Mouse (Mus musculus) CH12.LX (cell line): ENCODE results near the gene Haao. TPM values are rescaled to one million over a fixed set of nuclear protein-coding genes. Genes with fewer than 3 reads are reported as not detected.

Experiments used
- DNase-seq: peaks from one replicate; pipeline ENCODE4 v3.0.0-alpha.2; 2013; ENCODE audit errors: extremely low read depth
- H3K27ac ChIP-seq: 2 replicates; pipeline ENCODE4 v1.5.1; 2012; ENCODE audit warnings: low read depth, mild to moderate bottlenecking, control low read depth, moderate library complexity; ENCODE audit not compliant: insufficient read depth
- H3K27me3 ChIP-seq: replicated peaks from 2 replicates; pipeline ENCODE3; 2012; ENCODE audit warnings: inconsistent platforms
- H3K36me3 ChIP-seq, 2 experiments: replicated peaks in 1 of 2; 2 replicates each; pipeline versions ENCODE3 to v1.6.1; 2012; ENCODE audit warnings: inconsistent platforms in 1 of 2, low read length in 1 of 2, mild to moderate bottlenecking in 1 of 2, mixed read lengths in 1 of 2, moderate library complexity in 1 of 2; ENCODE audit not compliant: control insufficient read depth in 1 of 2, insufficient read depth in 1 of 2
- H3K4me1 ChIP-seq, 2 experiments: 2 replicates each; pipeline ENCODE4 v1.6.1; 2012; ENCODE audit warnings: inconsistent platforms in 1 of 2, moderate library complexity in 1 of 2; ENCODE audit not compliant: insufficient read depth in 2 of 2, control insufficient read depth in 1 of 2
- H3K4me2 ChIP-seq: 2 replicates; pipeline ENCODE4 v1.6.1; 2012; ENCODE audit warnings: low read depth, mild to moderate bottlenecking, control low read depth; ENCODE audit not compliant: poor library complexity, insufficient read depth, severe bottlenecking
- H3K4me3 ChIP-seq, 3 experiments: fragments of 150-350 bp in 1 of 3; sonication (generic) in 1 of 3; replicated peaks in 1 of 3; 2 replicates each; pipeline versions ENCODE3 to v1.5.1; 2011 to 2012; ENCODE audit warnings: low read depth in 2 of 3, low read length in 2 of 3, mild to moderate bottlenecking in 2 of 3, moderate library complexity in 2 of 3, control low read depth in 1 of 3, improper control_type of control experiment in 1 of 3, inconsistent platforms in 1 of 3, mixed read lengths in 1 of 3; ENCODE audit not compliant: poor library complexity in 1 of 3
- H3K79me2 ChIP-seq: replicated peaks from 2 replicates; pipeline ENCODE4 v1.6.1; 2012; ENCODE audit warnings: mild to moderate bottlenecking, moderate library complexity; ENCODE audit not compliant: control insufficient read depth, poor library complexity, insufficient read depth, severe bottlenecking; ENCODE audit errors: extremely low read depth
- H3K9ac ChIP-seq: 2 replicates; pipeline ENCODE4 v1.6.1; 2012; ENCODE audit warnings: low read depth, mild to moderate bottlenecking, control low read depth, moderate library complexity; ENCODE audit not compliant: insufficient read depth
- H3K9me3 ChIP-seq: replicated peaks from 2 replicates; pipeline ENCODE3; 2012; ENCODE audit warnings: low read length, inconsistent platforms, mixed read lengths
- BHLHE40 ChIP-seq: IDR thresholded peaks from 2 replicates; pipeline ENCODE4 v1.6.1; 2011; ENCODE audit warnings: mild to moderate bottlenecking, low read depth, low read length, improper control_type of control experiment
- CHD2 ChIP-seq: IDR thresholded peaks from 2 replicates; pipeline ENCODE4 v1.6.1; 2011; ENCODE audit warnings: low read length, improper control_type of control experiment
- CTCF ChIP-seq, 2 experiments: IDR thresholded peaks in 1 of 2; conservative IDR thresholded peaks in 1 of 2; 2 replicates each; pipeline ENCODE4 v1.5.1; 2011 to 2012; ENCODE audit warnings: low read depth in 2 of 2, low read length in 2 of 2, improper control_type of control experiment in 1 of 2, inconsistent platforms in 1 of 2, mild to moderate bottlenecking in 1 of 2, moderate library complexity in 1 of 2
- EP300 ChIP-seq: IDR thresholded peaks from 2 replicates; pipeline ENCODE4 v1.6.1; 2011; ENCODE audit warnings: low read length, improper control_type of control experiment
- ETS1 ChIP-seq: conservative IDR thresholded peaks from 2 replicates; pipeline ENCODE4 v1.6.1; 2012; ENCODE audit warnings: low read depth, mild to moderate bottlenecking, inconsistent platforms, low read length, improper control_type of control experiment, moderate library complexity
- GABPA ChIP-seq: IDR thresholded peaks from 2 replicates; pipeline ENCODE4 v1.6.1; 2012; ENCODE audit warnings: low read depth, low read length, improper control_type of control experiment, inconsistent platforms; ENCODE audit not compliant: insufficient replicate concordance
- JUN ChIP-seq: IDR thresholded peaks from 2 replicates; pipeline ENCODE4 v1.6.1; 2011; ENCODE audit warnings: low read depth, mild to moderate bottlenecking, low read length, improper control_type of control experiment, moderate library complexity; ENCODE audit not compliant: insufficient read depth
- KAT2A ChIP-seq: IDR thresholded peaks from 2 replicates; pipeline ENCODE4 v1.6.1; 2012; ENCODE audit warnings: low read length, improper control_type of control experiment, inconsistent platforms; ENCODE audit not compliant: insufficient replicate concordance
- MEF2A ChIP-seq: IDR thresholded peaks from 2 replicates; pipeline ENCODE4 v1.6.1; 2014; ENCODE audit warnings: low read depth, mild to moderate bottlenecking, inconsistent platforms, low read length, improper control_type of control experiment, borderline replicate concordance
- NELFE ChIP-seq: IDR thresholded peaks from 2 replicates; pipeline ENCODE4 v1.6.1; 2011; ENCODE audit warnings: low read depth, low read length, improper control_type of control experiment
- NRF1 ChIP-seq: IDR thresholded peaks from 2 replicates; pipeline ENCODE4 v1.6.1; 2014; ENCODE audit warnings: low read depth, mild to moderate bottlenecking, inconsistent platforms, low read length, improper control_type of control experiment, moderate library complexity
- POLR2A ChIP-seq: IDR thresholded peaks from 2 replicates; pipeline ENCODE4 v1.6.1; 2011; ENCODE audit warnings: low read depth, mild to moderate bottlenecking, improper control_type of control experiment, low read length
- RCOR1 ChIP-seq: conservative IDR thresholded peaks from 2 replicates; pipeline ENCODE4 v1.6.1; 2012; ENCODE audit warnings: low read depth, mild to moderate bottlenecking, inconsistent platforms, low read length, improper control_type of control experiment
- SIN3A ChIP-seq: IDR thresholded peaks from 2 replicates; pipeline ENCODE4 v1.6.1; 2012; ENCODE audit warnings: low read length, improper control_type of control experiment, inconsistent platforms
- SMC3 ChIP-seq: IDR thresholded peaks from 2 replicates; pipeline ENCODE4 v1.6.1; 2011; ENCODE audit warnings: low read depth, low read length, improper control_type of control experiment
- TCF12 ChIP-seq: IDR thresholded peaks from 2 replicates; pipeline ENCODE4 v1.6.1; 2014; ENCODE audit warnings: low read depth, mild to moderate bottlenecking, inconsistent platforms, low read length, improper control_type of control experiment
- USF2 ChIP-seq: conservative IDR thresholded peaks from 2 replicates; pipeline ENCODE4 v1.6.1; 2011; ENCODE audit warnings: low read depth, low read length, improper control_type of control experiment
- ZKSCAN1 ChIP-seq: IDR thresholded peaks from 2 replicates; pipeline ENCODE4 v1.6.1; 2012; ENCODE audit warnings: low read depth, inconsistent platforms, low read length, improper control_type of control experiment, borderline replicate concordance
- ZMIZ1 ChIP-seq: IDR thresholded peaks from 2 replicates; pipeline ENCODE4 v1.6.1; 2012; ENCODE audit warnings: low read depth, mild to moderate bottlenecking, inconsistent platforms, low read length, improper control_type of control experiment
- ZNF384 ChIP-seq: IDR thresholded peaks from 2 replicates; pipeline ENCODE4 v1.6.1; 2012; ENCODE audit warnings: low read depth, low read length, improper control_type of control experiment, inconsistent platforms
- dilution Hi-C: fragments of 300-500 bp; cut with MboI; formaldehyde crosslinking; loops from 2 replicates; pipeline ENCODE4 v1.14.3; 2020; ENCODE audit warnings: low sequenced_read_pairs; ENCODE audit not compliant: extremely low pct_unique_long_range_greater_than_20kb, extremely low pct_ligation_motif_present
- in situ Hi-C: fragments of 300-500 bp; cut with MboI; formaldehyde crosslinking; loops from 3 replicates; pipeline ENCODE4 v1.14.3; 2019; ENCODE audit warnings: low sequenced_read_pairs, low pct_ligation_motif_present, low pct_unique_long_range_greater_than_20kb, mixed read lengths
- polyA plus RNA-seq: library from polyadenylated mRNA; unstranded; fragments of >175 nt; gene quantifications from 2 replicates; pipeline ENCODE4 v1.2.1, GENCODE M21; 2012; ENCODE audit warnings: low read depth; ENCODE audit not compliant: insufficient read length
- total RNA-seq, 2 experiments: library from RNA; depleted of rRNA; stranded (reverse); fragments of 300-350 nt in 1 of 2; fragments of >200 nt in 1 of 2; gene quantifications; 2 replicates each; pipeline ENCODE4 v1.2.3; 2012 to 2014

Haao gene
- total and polyA plus RNA-seq, 3 experiments, result 18.6 to 30.6 (median 19.1) TPM

DNA sequence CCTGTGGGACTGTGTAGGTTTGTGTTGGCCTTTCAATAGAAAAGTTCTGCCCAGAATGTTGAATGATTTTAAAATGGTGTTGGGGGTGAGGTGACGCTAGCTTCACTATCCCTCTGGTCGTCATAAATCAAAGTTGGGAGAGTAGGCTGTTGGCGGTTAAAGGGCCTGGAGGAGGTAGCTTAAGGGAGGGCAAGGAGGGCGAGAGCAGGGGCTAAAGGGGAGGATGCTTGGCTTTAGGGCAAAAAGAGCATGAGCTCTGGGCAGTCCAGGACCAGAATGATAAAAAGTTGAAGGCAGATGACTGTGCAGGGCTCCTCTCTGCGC is 42.6 kb upstream of the Haao start:
- H3K27me3 ChIP-seq, result no peaks in the 10 kb centered on the region
- DNase-seq, result no peak
- H3K4me3 ChIP-seq, result no peak overlapping the region
- no peak for TF ChIP-seq ZKSCAN1
- no peak for TF ChIP-seq ZNF384
- TF ChIP-seq JUN, result no peak
- TF ChIP-seq RCOR1, result no peak
- TF ChIP-seq ZMIZ1, result no peak
- TF ChIP-seq TCF12, result no peak
- no peak for TF ChIP-seq NRF1
- no peak for TF ChIP-seq NELFE
- TF ChIP-seq CTCF (conservative IDR thresholded peaks at IDR 0.05 in 1 of 2, IDR thresholded peaks at IDR 0.05 in 1 of 2; ENCODE audit: low read depth in 2 of 2, low read length in 2 of 2), result no peak
- TF ChIP-seq MEF2A, result no peak
- TF ChIP-seq ETS1, result no peak
- TF ChIP-seq KAT2A, result no peak
- TF ChIP-seq POLR2A, result no peak
- no peak for TF ChIP-seq USF2
- TF ChIP-seq CHD2, result no peak
- H3K9me3 ChIP-seq, result no peaks in the 10 kb centered on the region
- no peak overlapping the region for H3K27ac ChIP-seq
- dilution Hi-C loops (no loop called here), in situ Hi-C loops (no loop called here)
- H3K79me2 ChIP-seq, result no peaks in the 10 kb centered on the region
- H3K4me1 ChIP-seq, result no peaks in the 10 kb centered on the region
- H3K4me2 ChIP-seq, result no peak overlapping the region
- no peak overlapping the region for H3K9ac ChIP-seq
- no peaks in the 10 kb centered on the region for H3K36me3 ChIP-seq

DNA sequence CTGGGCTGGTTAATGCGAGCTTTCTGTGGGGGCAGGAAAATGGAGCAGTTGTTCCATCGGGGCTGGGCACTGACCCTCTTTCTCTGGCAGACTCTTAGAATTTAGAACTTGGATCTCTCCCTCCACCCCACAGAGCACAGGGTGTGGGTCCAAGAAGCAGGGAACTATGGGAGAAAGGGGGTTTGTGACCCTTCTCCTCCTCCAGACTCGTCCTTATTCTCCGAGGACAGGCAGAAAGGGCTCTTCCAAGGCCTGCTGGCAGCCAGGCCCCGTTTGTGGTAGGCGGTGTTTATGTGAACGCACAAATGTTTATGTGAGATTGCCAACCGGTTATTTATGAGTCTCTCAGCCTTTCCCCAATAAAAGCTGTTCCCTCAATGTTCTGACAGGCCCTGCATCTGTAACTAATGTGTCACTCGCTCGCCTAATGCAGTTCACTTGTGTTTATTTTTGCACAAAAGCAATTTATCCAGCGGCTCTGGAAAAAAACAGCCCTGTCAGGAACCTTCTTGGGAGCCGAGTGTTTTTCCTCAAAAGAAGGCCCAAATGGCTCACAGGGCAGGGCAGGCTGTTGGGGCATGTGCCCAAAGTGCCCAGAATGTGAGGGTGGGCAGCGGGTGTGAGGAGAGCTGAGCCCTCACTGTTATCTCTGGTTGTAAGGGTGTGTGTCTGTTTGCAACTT is 42.1 kb upstream of the Haao start:
- Histone ChIP-seq H3K9me3 (no peaks in the 10 kb centered on the region), H3K4me2 (no peak overlapping the region), H3K27me3 (no peaks in the 10 kb centered on the region), H3K4me1 (no peaks in the 10 kb centered on the region), H3K36me3 (no peaks in the 10 kb centered on the region), H3K27ac (no peak overlapping the region), H3K9ac (no peak overlapping the region), H3K4me3 (no peak overlapping the region), H3K79me2 (no peaks in the 10 kb centered on the region)
- in situ Hi-C loops (no loop called here), dilution Hi-C loops (no loop called here)
- TF ChIP-seq KAT2A, result no peak
- no peak for TF ChIP-seq GABPA
- TF ChIP-seq SMC3, result no peak
- TF ChIP-seq CHD2, result no peak
- TF ChIP-seq SIN3A, result no peak
- no peak for TF ChIP-seq BHLHE40
- no peak for TF ChIP-seq EP300
- DNase-seq, result no peak
